Mouse (Mus musculus) G1E (cell line): Measurements from ENCODE around the gene Usb1.

Experiments used
- CTCF ChIP-seq: IDR thresholded peaks from 2 replicates; pipeline ENCODE4 v1.5.1; 2012; ENCODE audit warnings: low read depth, low read length, inconsistent platforms, mixed read lengths
- GATA1 ChIP-seq: IDR thresholded peaks from 2 replicates; pipeline ENCODE4 v1.6.1; 2012; ENCODE audit warnings: borderline replicate concordance, low read length, inconsistent platforms, mixed read lengths
- POLR2AphosphoS5 ChIP-seq: IDR thresholded peaks from 2 replicates; pipeline ENCODE4 v1.6.1; 2012; ENCODE audit warnings: low read depth, low read length, inconsistent platforms; ENCODE audit not compliant: insufficient replicate concordance
- TAL1 ChIP-seq: conservative IDR thresholded peaks from 2 replicates; pipeline ENCODE4 v1.6.1; 2012; ENCODE audit warnings: low read depth, low read length, inconsistent platforms, mixed read lengths

- TF ChIP-seq CTCF: no peak
- no peak for TF ChIP-seq POLR2AphosphoS5
- TF ChIP-seq GATA1: no peak
- TF ChIP-seq TAL1: no peak
These were observed 58.2 kb downstream of the Usb1 start for GRCm38 (mm10) chr8:95390312-95390711.
